In the genomic region with DNA sequence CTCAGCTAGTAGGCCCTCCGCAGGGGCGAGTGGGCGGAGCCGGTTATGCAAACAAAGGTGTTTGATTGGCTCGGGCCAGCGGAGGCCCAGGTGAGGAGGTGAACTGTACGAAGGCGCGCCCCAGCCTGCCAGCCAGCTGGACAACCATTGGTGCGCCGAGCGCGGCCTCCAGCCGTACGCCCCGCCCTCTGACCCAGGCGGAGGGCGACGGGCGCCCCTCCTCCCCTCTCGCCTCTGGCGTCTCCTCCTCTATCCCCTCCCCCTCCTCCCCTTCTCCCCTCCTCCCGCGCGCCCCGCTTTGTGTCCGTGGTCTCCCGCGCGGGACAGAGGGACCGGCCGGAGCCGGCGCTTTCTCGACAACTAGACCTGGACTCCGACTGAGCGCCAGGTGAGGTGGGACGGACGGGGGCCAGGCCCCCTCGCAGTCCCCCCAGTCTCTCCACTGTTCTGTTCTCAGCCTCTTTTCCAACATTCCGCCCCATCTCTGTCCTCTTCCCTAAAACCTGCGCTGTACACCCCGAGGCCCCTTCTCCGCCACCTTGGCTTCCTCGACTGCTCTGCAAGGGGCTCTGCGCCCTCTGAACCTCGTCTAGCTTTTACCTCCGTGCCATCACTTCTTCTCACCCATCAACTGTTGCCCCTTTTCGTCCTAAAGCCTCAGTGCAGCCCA, we compare ENCODE assay signal across 7 mouse cellular contexts. TPM values are rescaled to one million over a fixed set of nuclear protein-coding genes. Genes with fewer than 3 reads are reported as not detected.
DNase-seq lines count a peak whose midpoint lies in the region; ATAC-seq and TF ChIP-seq lines count a peak whose summit lies in the region.

No protein-coding gene starts in this region.

- DNase-seq in WW6 (ENCODE audit: low read depth, low spot score), result peak; percentile 65
- peak; percentile 73 to 82 for DNase-seq in cerebellum, adult 2 months
- DNase-seq in forebrain, postnatal 0 days, result peak; percentile 18
- DNase-seq in liver, adult 2 months (ENCODE audit: extremely low read depth, low read depth, low spot score), result peak; percentile 81

- H3K27ac ChIP-seq in cerebellum, adult 2 months (ENCODE audit: insufficient read depth, low read length), result peak overlapping the region; percentile 76
- peak overlapping the region; percentile 58 for H3K27ac ChIP-seq in forebrain, postnatal 0 days (ENCODE audit: low read depth, low read length)
- peak overlapping the region; percentile 83 for H3K27ac ChIP-seq in hindbrain, embryonic 13.5 days
- H3K27ac ChIP-seq in liver, adult 2 months (replicated peaks; ENCODE audit: insufficient read depth, low read depth, low read length), result peak overlapping the region; percentile 96
- H3K27ac ChIP-seq in stomach, embryonic 14.5 days (ENCODE audit: low read length), result peak overlapping the region; percentile 84

- no peaks in the 10 kb centered on the region for H3K4me1 ChIP-seq in cerebellum, adult 2 months (ENCODE audit: control insufficient read depth, insufficient read depth, low read length)
- no peaks in the 10 kb centered on the region for H3K4me1 ChIP-seq in forebrain, postnatal 0 days (ENCODE audit: insufficient read depth)
- peaks cover 27% of the 10 kb centered on the region for H3K4me1 ChIP-seq in hindbrain, embryonic 13.5 days (replicated peaks)
- peaks cover 4% of the 10 kb centered on the region for H3K4me1 ChIP-seq in liver, adult 2 months (ENCODE audit: control insufficient read depth, insufficient read depth, low read length)
- 0 out of 2 replicates have a peak, but pooled peaks cover 4% of the 10 kb centered on the region for H3K4me1 ChIP-seq in stomach, embryonic 14.5 days (ENCODE audit: control insufficient read depth, insufficient read depth, low read length)

- H3K9ac ChIP-seq in forebrain, postnatal 0 days, result peak overlapping the region; percentile 41
- peak overlapping the region; percentile 71 for H3K9ac ChIP-seq in hindbrain, embryonic 13.5 days
- peak overlapping the region; percentile 90 for H3K9ac ChIP-seq in liver, adult 2 months (ENCODE audit: low read depth, low read length)
- peak overlapping the region; percentile 45 for H3K9ac ChIP-seq in stomach, embryonic 14.5 days (replicated peaks; ENCODE audit: low read depth, low read length)

- peak overlapping the region; percentile 39 for H3K4me2 ChIP-seq in forebrain, postnatal 0 days (ENCODE audit: low read depth)
- peak overlapping the region; percentile 54 for H3K4me2 ChIP-seq in hindbrain, embryonic 13.5 days
- H3K4me2 ChIP-seq in myocyte (ENCODE audit: low read depth), result peak overlapping the region; percentile 73
- H3K4me2 ChIP-seq in stomach, embryonic 14.5 days (replicated peaks; ENCODE audit: low read depth, low read length), result peak overlapping the region; percentile 45

- ATAC-seq in forebrain, postnatal 0 days, result peak; percentile 72
- peak; percentile 85 for ATAC-seq in hindbrain, embryonic 13.5 days (ENCODE audit: low FRiP score)
- peak; percentile 95 for ATAC-seq in stomach, embryonic 14.5 days (ENCODE audit: insufficient number of reproducible peaks, insufficient read depth, low FRiP score, low read depth)

- TF ChIP-seq CTCF in cerebellum, adult 2 months (IDR thresholded peaks at IDR 0.05; ENCODE audit: borderline replicate concordance, insufficient read depth, low read depth, low read length), result no peak
- TF ChIP-seq CTCF in forebrain, postnatal 0 days (IDR thresholded peaks at IDR 0.05; ENCODE audit: low read depth), result no peak
- no peak for TF ChIP-seq CTCF in liver, adult 2 months (IDR thresholded peaks at IDR 0.05; ENCODE audit: low read depth, low read length)

- no peak for TF ChIP-seq POLR2A in cerebellum, adult 2 months (IDR thresholded peaks at IDR 0.05; ENCODE audit: borderline replicate concordance, insufficient read depth, low read length)
- TF ChIP-seq POLR2A in liver, adult 2 months (IDR thresholded peaks at IDR 0.05; ENCODE audit: extremely low read depth, insufficient read depth, low read length), result 0 out of 2 replicates have a peak, but pooled peaks have one; percentile 25
- TF ChIP-seq POLR2A in myocyte (IDR thresholded peaks at IDR 0.05; ENCODE audit: insufficient read length, low read depth), result peak; percentile 27

- H3K36me3 ChIP-seq in forebrain, postnatal 0 days (ENCODE audit: insufficient read depth), result no peaks in the 10 kb centered on the region
- no peaks in the 10 kb centered on the region; the same call in 1 of the 2 replicates for H3K36me3 ChIP-seq in hindbrain, embryonic 13.5 days
- H3K36me3 ChIP-seq in liver, adult 2 months (ENCODE audit: control insufficient read depth, insufficient read depth, low read length), result no peaks in the 10 kb centered on the region
- H3K36me3 ChIP-seq in myocyte (ENCODE audit: control insufficient read depth, insufficient read depth), result no peaks in the 10 kb centered on the region
- no peaks in the 10 kb centered on the region for H3K36me3 ChIP-seq in stomach, embryonic 14.5 days (ENCODE audit: control insufficient read depth, insufficient read depth, low read length)

- peaks cover 10% of the 10 kb centered on the region; the same call in 1 of the 2 replicates for H3K79me2 ChIP-seq in liver, adult 2 months (ENCODE audit: control insufficient read depth, insufficient read depth, low read length)
- no peaks in the 10 kb centered on the region for H3K79me2 ChIP-seq in myocyte (ENCODE audit: control insufficient read depth, insufficient read depth)

- H3ac ChIP-seq in myocyte (ENCODE audit: control insufficient read depth, insufficient read length), result no peak overlapping the region

- H3K4me3 ChIP-seq in cerebellum, adult 2 months (replicated peaks; ENCODE audit: insufficient read depth, low read depth, low read length), result peak overlapping the region; percentile 68
- H3K4me3 ChIP-seq in forebrain, postnatal 0 days (ENCODE audit: low read depth, low read length), result peak overlapping the region; percentile 35
- H3K4me3 ChIP-seq in hindbrain, embryonic 13.5 days, result peak overlapping the region; percentile 44
- H3K4me3 ChIP-seq in liver, adult 2 months (ENCODE audit: insufficient read depth, low read depth, low read length), result peak overlapping the region; percentile 97
- peak overlapping the region; percentile 30 for H3K4me3 ChIP-seq in myocyte
- H3K4me3 ChIP-seq in stomach, embryonic 14.5 days (ENCODE audit: low read depth, low read length), result peak overlapping the region; percentile 50

- H3K9me3 ChIP-seq in forebrain, postnatal 0 days (ENCODE audit: low read length), result no peaks in the 10 kb centered on the region
- no peaks in the 10 kb centered on the region for H3K9me3 ChIP-seq in hindbrain, embryonic 13.5 days
- no peaks in the 10 kb centered on the region for H3K9me3 ChIP-seq in stomach, embryonic 14.5 days (ENCODE audit: control insufficient read depth, low read depth, low read length)

- 11% methylated on average over 43 of the region's 49 CpGs for WGBS in cerebellum, adult 2 months
- 36% methylated on average over 36 of the region's 49 CpGs for WGBS in forebrain, postnatal 0 days
- 14% methylated on average over 46 of the region's 49 CpGs for WGBS in hindbrain, embryonic 13.5 days
- 2% methylated on average over 19 of the region's 49 CpGs for WGBS in liver, adult 2 months
- 22% methylated on average over 37 of the region's 49 CpGs for WGBS in stomach, embryonic 14.5 days

- H3K27me3 ChIP-seq in cerebellum, adult 2 months (ENCODE audit: control insufficient read depth, insufficient read depth, low read length), result no peaks in the 10 kb centered on the region
- no peaks in the 10 kb centered on the region for H3K27me3 ChIP-seq in forebrain, postnatal 0 days (ENCODE audit: insufficient read depth, low read length)
- no peaks in the 10 kb centered on the region for H3K27me3 ChIP-seq in hindbrain, embryonic 13.5 days
- H3K27me3 ChIP-seq in liver, adult 2 months (ENCODE audit: control insufficient read depth, insufficient read depth, low read length), result no peaks in the 10 kb centered on the region
- H3K27me3 ChIP-seq in myocyte (ENCODE audit: control insufficient read depth, insufficient read depth, insufficient read length), result no peaks in the 10 kb centered on the region
- no peaks in the 10 kb centered on the region for H3K27me3 ChIP-seq in stomach, embryonic 14.5 days (ENCODE audit: control insufficient read depth, insufficient read depth, low read length)

TF ChIP-seq in myocyte, 11 proteins besides CTCF, POLR2A, EP300 and RAD21 (continues in another document):
- no peak for TF ChIP-seq MYOG (IDR thresholded peaks at IDR 0.05; ENCODE audit: control insufficient read depth in 1 of 3, insufficient read depth in 1 of 3, insufficient read length in 2 of 3, low read depth in 2 of 3)
- TF ChIP-seq SRF (IDR thresholded peaks at IDR 0.05; ENCODE audit: control insufficient read depth, insufficient read length, low read depth), result no peak
- no peak for TF ChIP-seq E2F4 (IDR thresholded peaks at IDR 0.05; ENCODE audit: insufficient read depth)
- no peak for TF ChIP-seq TCF12 (IDR thresholded peaks at IDR 0.05; ENCODE audit: insufficient read depth, poor library complexity, severe bottlenecking)
- no peak for TF ChIP-seq USF1 (IDR thresholded peaks at IDR 0.05; ENCODE audit: low read depth)
- TF ChIP-seq CEBPB (IDR thresholded peaks at IDR 0.05; ENCODE audit: insufficient read depth, poor library complexity, severe bottlenecking), result no peak
- no peak for TF ChIP-seq TCF3 (IDR thresholded peaks at IDR 0.05; ENCODE audit: insufficient read length, low read depth)
- TF ChIP-seq MAX (IDR thresholded peaks at IDR 0.05; ENCODE audit: low read depth), result no peak
- no peak for TF ChIP-seq MYOD1 (IDR thresholded peaks at IDR 0.05; ENCODE audit: control insufficient read depth in 1 of 3, insufficient read length in 2 of 3, low read depth in 2 of 3)

RNA-seq across cellular contexts. Expression of gene Dlg3, which starts 9.6 kb away (rescaled TPM):
- polyA plus RNA-seq in cerebellum, adult 2 months (2012; rRNA removed), result 48.5 and 50.1 TPM in 2 replicates
- total RNA-seq in forebrain, postnatal 0 days (2014; rRNA removed), result 39.0 and 42.1 TPM in 2 replicates
- 2.3 and 2.6 TPM in 2 replicates for polyA plus RNA-seq in forebrain, postnatal 0 days (2015; fragmentation: Nextera tagmentation; extraction: Ambion mirVana)
- 8.6 and 9.6 TPM in 2 replicates for polyA plus RNA-seq in hindbrain, embryonic 13.5 days (2015; fragmentation: Nextera tagmentation; extraction: Ambion mirVana)
- total RNA-seq in liver, adult 2 months (2014; rRNA removed), result 15.0 and 18.7 TPM in 2 replicates
- 5.0 and 6.2 TPM in 2 replicates for polyA plus RNA-seq in liver, adult 2 months (2012; rRNA removed)
- 3.8 TPM for polyA plus RNA-seq in myocyte (2012; fragmentation: generic; extraction: Trizol)
- polyA plus RNA-seq in stomach, embryonic 14.5 days (2014; fragmentation: Nextera tagmentation; extraction: Ambion mirVana), result 9.6 and 14.5 TPM in 2 replicates

RNA-seq across cellular contexts. Expression of gene Gdpd2, which starts 47.4 kb away (rescaled TPM):
- polyA plus RNA-seq in cerebellum, adult 2 months (2012; rRNA removed), result 10.6 and 13.2 TPM in 2 replicates
- 14.2 and 23.0 TPM in 2 replicates for total RNA-seq in forebrain, postnatal 0 days (2014; rRNA removed)
- polyA plus RNA-seq in forebrain, postnatal 0 days (2015; fragmentation: Nextera tagmentation; extraction: Ambion mirVana), result 10.5 and 21.8 TPM in 2 replicates
- 31.3 and 32.8 TPM in 2 replicates for polyA plus RNA-seq in hindbrain, embryonic 13.5 days (2015; fragmentation: Nextera tagmentation; extraction: Ambion mirVana)
- not detected in 2 replicates for total RNA-seq in liver, adult 2 months (2014; rRNA removed)
- polyA plus RNA-seq in liver, adult 2 months (2012; rRNA removed), result not detected in 2 replicates
- not detected for polyA plus RNA-seq in myocyte (2012; fragmentation: generic; extraction: Trizol)
- 2.3 and 2.9 TPM in 2 replicates for polyA plus RNA-seq in stomach, embryonic 14.5 days (2014; fragmentation: Nextera tagmentation; extraction: Ambion mirVana)

Comparison
In these comparisons a context has a peak if more than half of its experiments do, and no peak if none do; other contexts are left out.
1. Peak in every context shown above with its lines: DNase-seq, ATAC-seq, H3K4me3 ChIP-seq and H3K27ac ChIP-seq.
2. DNase-seq: peak in every context shown above with its lines; median percentile 81 in liver, adult 2 months; 78 in cerebellum, adult 2 months; 65 in WW6; 18 in forebrain, postnatal 0 days.
3. H3K4me3 ChIP-seq: peak in every context shown above with its lines; median percentile 97 in liver, adult 2 months; 68 in cerebellum, adult 2 months; 50 in stomach, embryonic 14.5 days; 44 in hindbrain, embryonic 13.5 days; 35 in forebrain, postnatal 0 days; 30 in myocyte.